Mouse (Mus musculus): ENCODE data around the gene Btbd2.

The Btbd2 gene

DNA sequence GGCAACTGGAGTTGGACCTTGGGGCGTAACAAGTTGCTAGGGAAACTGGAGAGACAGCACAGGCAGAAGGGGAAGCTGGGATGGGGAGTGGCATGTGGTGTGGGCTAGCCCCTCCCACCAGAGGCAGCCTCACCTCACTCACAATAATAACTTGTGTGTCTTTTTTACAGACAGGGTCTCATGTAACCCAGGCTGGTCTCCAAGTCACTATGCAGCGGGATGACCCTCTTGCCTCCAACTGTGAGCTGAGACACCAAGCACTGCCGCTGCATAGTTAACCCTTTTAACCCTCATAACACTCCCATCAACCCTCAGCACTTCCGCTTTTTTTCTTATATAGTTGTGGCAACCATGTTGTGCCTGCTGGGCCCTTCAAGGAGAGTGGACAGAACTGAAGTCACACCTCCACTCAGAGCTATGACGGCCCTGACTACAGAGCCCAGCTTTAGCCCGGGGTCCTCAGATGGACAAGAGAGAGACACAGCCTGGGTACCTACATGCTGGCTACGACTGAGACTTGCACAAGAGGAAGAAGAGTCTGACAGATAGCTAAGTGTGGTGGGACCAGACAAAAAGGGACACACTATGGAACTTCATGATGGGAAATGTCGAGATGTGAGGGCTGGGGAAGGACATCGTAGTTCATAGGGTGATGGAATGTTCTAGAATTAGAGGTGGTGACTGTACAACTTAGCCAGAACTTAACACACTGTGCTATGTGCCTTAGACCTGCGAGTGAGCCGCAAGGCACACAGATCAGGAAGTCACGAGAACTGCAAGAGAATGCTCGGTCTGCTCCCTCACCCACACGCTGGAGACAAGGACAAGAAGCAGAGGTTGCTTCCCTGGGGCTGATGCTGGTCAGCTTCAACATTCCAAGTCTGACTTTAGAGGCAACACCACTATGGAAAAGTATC is 35.6 kb upstream of the Btbd2 start:
- in situ Hi-C loops (cut with MboI, MseI), result no loop called here

DNA sequence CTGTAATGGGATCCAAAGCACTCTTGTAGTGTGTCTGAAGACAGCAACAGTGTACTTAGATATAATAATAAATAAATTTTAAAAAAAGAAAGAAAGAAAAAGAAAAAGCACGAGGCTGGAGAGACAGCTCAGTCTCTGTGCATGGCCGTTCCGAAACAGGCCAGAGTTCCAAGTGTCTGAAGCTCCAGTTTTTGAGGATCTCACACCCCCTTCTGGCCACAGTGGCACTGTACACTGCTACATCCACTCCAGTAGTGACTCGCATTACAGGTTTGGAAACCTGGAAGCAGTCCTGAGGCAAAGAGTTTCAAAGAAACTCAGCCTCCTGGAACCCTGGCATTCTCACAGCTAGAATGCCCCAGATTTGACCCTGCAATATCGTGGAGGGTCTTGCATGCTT is 31.0 kb upstream of the Btbd2 start:
- in situ Hi-C loops (cut with MboI, MseI), result loop anchor here (5.0 kb wide), 1 partner anchor 61 kb away; no protein-coding TSS in a partner anchor

DNA sequence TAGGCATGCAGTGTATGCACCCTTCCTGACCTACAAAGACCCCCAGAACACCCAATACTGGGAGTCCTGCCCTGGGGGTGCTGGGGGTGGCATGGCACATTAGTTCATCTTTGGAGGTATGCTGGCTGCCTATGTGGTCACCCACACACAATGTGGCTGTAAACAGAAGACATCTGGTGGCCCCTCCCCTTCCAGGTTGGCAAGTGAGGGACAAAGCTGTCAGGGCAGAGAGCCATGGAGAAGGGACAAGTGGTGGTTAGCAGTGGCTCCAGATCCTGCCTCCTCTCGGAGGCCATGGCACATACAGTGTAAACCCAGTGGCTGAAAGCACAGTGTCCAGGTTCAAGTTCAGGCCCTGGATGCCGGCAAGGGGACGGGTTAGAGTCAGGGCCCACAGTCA is 29.7 kb upstream of the Btbd2 start:
- in situ Hi-C loops (cut with MboI, MseI), result loop anchor here (5.0 kb wide), 1 partner anchor 59 kb away; no protein-coding TSS in a partner anchor

DNA sequence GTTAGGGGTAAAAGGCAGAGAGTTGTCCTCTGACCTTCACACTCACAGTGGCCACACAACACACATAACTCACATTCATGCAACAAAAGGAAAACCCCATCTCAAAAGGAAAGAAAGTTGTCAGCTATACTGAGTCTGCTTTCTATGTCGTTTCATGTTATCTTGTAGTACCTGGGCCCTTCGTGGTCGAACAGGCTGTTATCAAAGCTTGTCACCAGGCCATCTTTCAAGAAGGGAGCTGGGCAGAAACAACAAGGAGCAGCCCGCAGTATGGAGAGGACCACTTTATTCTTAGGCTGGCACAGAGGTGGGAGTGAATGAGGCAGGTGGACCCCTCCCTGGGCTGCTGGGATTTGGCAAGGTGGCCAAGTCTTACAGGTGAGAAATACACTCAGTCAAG is 28.1 kb upstream of the Btbd2 start:
- in situ Hi-C loops (cut with MboI, MseI), result loop anchor here (5.0 kb wide), 2 partner anchors 58 to 108 kb away; partner anchors contain the start of gene Klf16

DNA sequence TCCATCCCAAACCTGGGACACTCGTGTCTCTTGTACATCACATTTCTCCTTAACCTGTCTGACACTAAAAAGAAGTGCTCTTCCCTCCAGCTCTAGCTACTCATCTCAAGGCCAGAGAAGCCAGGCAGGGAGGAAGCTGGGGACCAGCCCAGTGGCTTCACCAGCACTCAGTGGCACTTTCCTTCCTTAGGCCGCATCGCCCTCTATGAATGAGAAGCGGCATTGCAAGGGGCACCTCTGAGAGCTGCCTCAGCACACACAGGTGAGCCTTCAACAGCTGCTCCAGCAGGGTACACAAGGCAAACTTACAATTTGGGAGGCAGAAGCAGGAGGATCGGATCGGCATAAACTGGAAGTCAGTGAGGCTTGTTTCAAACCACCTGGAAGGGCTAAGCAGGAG is 27.3 kb upstream of the Btbd2 start:
- in situ Hi-C loops (cut with MboI, MseI), result loop anchor here (5.0 kb wide), 1 partner anchor 107 kb away; the partner anchor contains the start of gene Klf16

DNA sequence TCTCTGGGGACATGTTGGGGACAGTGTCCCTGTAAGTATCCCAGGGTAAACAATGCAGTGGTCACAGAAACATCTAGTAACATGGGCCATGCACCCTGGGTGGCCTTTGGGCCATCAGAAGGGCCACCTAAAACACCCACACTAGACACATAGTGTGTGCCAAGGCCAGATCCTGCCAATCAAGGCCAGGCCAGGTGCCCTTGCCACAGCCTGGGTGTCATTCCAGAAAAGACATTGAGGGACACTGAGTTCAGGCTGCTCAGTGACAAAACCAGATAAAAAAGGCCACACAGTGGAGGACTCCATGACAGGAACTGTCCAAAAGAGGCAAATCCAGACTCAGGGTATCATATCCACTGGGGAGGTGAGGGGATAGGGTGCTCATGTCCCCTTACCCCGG is 26.8 kb upstream of the Btbd2 start:
- in situ Hi-C loops (cut with MboI, MseI), result loop anchor here (5.0 kb wide), 1 partner anchor 106 kb away; the partner anchor contains the start of gene Klf16

DNA sequence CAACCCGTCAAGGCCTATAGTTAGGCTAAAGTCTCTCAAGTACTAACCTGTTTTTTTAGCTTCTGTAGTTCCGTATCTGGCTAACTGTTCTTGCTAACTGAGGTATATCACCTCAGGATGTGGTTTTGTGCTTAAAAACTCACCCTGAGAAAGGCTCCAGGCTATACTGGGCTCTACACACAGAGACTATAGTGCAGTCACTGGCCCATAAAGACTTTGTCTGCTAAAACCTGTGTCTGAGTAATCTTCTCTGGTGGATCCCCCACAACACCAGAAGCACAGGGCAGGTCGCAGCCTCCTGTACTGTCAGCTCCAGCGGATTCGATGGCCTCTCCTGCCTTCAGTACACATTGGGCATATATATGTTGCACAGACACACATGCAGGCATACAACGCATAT is 25.1 kb upstream of the Btbd2 start:
- in situ Hi-C loops (cut with MboI, MseI), result loop anchor here (5.0 kb wide), 1 partner anchor 105 kb away; the partner anchor contains the start of gene Klf16

DNA sequence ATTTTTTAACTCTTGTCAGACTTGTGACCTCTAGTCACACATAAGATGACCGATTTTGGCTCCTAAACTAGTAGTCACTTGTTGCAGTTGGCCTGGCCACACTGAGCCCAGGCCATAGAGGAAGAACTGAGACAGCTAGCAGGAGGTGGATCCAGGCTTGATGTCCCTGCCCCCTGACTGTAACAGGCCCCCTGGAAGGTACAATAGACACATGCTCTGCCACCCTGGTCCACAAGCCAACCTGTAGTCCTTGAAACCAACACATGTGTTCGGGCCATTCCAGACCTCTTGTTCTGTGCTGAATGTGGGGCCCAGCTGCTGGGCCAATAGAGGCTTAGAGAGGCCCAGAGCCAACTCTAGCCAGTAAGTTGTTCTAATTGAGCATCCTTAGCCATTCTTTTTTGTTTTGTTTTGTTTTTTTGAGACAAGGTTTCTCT is 23.4 kb upstream of the Btbd2 start:
- in situ Hi-C loops (cut with MboI, MseI), result loop anchor here (5.0 kb wide), 1 partner anchor 103 kb away; the partner anchor contains the start of gene Klf16

DNA sequence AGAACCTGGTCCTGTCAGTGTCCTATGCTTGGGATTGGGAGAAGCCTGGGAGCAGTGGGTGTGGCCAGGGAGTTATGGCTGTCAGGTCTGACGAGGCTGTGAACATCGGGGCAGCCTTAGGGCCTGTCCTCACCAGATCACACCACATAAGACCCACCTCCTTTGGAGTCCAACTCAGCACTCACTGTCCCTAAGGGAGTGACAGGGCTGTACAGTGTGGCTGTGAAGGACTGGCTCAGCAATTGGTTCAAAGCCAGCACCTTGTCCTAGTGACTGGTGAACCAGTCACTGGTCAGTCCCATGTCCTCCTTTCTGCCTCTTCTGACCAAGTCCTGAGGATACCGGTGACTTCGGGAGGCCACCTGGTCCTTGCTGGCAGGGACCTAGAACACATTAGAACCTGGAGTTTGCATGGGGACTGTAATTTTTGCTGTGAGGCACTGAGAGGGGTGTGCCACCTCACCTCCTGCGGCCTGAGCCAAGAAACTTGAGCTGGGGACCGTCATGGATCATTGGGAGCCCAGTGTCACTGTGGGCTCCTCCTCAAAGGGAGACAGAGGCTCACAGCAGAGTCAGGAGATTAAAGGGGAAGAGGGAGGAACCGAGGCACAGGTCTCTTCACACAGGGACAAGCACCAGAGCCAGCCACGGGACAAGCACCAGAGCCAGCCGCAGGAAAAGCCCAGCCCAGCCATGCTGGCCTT is 22.8 kb upstream of the Btbd2 start:
- in situ Hi-C loops (cut with MboI, MseI), result loop anchor here (5.0 kb wide), 1 partner anchor 102 kb away; the partner anchor contains the start of gene Klf16

DNA sequence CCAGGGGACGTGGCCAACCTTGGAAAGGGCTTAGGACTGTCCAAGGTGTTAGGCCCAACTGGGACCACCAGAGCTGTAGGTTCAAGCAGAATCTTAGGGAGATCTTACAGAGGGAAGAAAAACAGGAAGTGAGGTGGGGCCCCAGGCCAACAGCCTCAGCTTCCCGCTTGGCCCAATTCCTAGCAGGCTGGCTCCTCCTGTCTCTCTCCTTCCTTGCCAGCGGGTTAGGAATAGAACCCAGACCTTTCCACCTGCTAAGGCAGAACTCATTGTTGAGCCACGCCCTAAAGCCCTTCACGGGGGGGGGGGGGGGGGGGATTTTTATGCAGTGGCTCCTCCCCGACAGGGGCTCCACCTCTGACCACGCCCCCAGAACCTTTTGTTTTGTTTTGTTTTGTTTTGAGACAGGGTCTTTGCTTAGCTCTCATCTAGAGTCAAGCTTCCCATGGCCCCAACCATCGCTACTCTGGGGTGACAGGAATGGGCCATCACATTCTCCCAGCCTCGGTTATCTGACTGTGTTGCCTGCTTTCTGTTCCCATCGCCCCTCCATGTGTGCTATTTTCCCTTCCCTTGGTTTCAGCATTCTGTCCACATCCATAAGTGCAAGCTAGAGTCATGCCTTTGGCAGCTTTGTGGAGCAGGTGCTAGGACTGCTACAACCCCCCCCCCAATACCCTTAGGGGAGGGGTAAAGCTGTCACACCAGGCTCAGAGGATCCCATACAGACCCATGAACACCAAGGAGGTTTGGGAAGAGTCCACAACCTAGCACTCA is 21.9 kb upstream of the Btbd2 start:
- in situ Hi-C loops (cut with MboI, MseI), result no loop called here

DNA sequence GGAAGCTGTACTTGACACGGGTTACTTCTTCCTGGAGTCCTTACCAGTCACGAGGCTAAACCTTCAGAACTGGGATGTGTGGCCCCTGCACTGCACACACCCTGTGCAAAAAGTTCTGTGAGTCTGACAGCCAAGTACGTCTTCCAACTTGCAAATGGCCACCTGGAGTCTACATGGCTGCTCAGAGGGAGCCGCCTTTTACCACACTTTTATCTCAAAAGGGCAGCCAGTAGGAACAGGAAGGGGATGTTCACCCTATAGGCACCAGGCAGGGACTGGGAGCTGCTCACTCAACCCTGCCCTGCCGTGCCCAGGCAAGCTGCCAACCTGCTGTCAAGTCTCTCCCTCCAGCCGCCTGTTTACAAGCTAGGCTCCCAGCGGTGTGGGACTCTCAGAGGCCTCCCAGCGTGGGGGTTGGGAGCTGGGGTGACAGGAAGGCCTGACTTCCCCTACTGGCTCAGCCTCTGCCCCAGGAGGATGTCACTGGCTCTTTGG is 21.1 kb upstream of the Btbd2 start, which contains the start of gene Mknk2:
TSS of gene Mknk2 (minus strand) at position 171 of the 495 bp plus-strand sequence.
- in situ Hi-C loops (cut with MboI, MseI), result no loop called here

DNA sequence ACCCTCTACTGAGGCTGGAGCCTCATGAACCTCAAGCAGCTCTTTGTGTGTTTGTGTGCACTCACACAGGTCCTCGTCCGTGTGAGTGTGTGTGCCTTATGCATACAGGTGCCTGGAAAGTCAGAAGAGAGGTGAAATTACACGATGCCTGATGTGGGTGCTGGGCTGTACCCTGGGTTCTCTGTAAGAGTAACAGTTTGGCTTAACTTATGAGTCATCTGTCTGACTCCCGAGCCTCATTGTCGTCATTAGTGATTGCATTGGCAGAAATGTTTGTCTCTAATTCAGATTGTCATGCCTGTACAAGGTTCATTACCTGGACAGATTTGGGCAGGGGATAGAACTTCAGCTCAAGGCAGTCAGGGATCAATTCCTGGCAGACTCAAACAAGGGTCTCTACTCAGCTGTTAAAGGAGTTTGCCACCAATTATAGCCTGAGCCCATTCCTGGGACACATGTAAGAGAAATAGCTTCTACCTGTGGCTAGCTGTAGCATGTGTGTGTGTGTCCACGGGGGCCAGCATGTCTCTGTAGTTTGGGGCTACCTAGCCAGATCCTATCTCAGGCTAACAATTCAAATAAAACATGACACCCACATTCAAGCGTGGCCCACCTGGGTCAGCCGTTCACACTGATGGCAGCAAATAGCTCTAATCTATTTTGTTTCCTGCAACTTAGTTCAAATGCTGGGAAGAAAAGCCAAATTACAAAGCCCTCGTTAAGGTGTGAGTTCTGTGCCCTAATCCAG is 20.4 kb upstream of the Btbd2 start:
- in situ Hi-C loops (cut with MboI, MseI), result no loop called here

DNA sequence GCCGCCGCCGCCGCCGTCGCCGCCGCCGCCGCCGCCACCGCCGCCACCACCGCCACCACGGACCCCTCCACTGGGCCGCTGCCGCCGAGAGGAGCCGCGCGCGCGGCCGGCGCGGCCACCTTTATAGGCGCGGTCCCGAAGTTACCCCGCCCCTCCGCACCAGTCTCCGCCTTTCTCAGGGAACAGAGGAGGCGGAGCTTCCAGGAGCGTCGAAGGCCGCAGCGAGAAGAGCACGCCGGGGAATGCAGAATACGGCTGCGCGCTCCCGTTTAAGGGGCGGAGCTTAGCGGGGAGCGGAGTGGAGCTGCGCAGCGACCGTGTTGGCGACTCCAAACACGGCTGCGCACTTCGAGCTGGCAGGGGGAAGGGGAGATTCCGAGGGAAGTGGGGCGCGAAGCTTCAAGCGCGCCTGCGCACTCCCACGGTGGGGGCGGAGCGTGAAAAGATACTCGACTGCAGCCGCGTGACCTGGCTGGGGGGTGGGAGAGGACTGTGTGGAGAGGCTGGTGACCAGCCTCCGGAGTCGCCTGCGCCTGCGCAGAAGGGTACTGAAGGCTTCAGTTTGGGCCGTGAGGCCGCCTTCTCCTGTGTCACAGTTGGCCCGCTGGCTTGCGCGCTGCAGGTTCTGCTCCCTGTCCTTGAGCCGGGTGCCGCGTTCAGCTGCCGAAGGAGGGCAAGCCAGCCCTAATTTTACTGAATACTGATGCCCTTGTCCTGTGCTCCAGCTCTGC is 19.5 kb upstream of the Btbd2 start:
- in situ Hi-C loops (cut with MboI, MseI), result no loop called here

DNA sequence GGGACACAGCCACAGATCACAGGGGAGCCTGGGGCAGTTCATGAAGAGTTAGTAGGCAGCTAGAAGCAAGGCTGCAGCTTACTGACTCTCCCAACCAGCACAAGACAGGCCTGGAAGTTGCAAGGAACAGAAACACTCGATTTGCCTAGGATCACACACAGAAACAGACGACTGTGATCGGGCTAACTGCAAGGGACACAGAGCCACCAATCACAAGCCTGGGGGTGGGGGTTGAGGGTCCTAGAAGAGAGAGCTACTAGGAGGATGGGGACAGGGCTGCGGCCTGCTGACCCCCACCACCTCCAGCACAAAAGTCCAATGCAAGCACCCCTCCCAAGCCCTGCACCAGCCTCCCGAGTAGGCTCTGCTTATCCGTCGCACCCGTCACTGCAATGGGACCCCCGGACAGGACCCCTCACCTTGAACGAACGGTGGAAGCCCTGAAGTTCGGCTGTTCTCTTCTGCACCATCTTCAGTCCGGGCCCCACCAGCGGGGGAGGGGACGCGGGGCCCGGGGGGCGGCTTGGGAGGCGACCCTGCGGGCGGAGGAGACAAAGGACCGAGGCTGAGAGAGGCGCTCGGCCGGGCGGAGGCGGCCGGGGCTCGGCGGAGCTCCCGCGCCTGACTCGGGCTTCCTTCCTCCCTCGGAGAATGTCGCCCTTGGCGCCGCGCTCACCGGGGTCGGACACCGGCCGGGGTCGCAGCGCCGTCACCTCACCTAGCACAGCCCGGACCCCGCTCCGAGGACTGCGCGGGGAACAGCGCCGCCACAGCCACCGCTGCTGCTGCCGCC is 18.7 kb upstream of the Btbd2 start:
- in situ Hi-C loops (cut with MboI, MseI), result no loop called here

DNA sequence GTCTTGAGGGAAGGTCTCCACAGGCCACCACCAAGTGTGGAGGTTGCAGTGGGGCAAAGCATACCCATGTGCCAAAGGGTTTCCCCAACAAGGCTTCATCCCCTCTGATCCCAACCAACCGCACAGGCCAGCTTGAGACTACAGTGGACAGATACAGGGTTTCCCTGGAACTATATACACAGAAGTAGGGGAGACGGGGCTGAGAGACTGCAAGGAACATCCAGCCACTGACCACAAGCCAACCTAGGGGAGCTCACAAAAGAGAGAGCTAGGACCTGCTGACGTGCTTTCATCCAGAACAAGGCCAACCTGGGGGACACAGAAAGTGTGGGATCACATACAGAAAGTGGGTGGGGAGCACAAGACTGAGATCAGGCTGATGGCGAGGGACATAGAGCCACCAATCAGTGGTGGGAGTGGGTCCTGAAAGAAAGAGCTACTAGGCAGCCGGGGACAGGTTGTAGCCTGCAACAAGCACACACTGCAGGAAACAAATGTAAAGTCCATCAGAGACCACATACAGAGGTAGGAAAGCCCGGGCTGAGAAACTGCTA is 18.1 kb upstream of the Btbd2 start:
- in situ Hi-C loops (cut with MboI, MseI), result no loop called here

DNA sequence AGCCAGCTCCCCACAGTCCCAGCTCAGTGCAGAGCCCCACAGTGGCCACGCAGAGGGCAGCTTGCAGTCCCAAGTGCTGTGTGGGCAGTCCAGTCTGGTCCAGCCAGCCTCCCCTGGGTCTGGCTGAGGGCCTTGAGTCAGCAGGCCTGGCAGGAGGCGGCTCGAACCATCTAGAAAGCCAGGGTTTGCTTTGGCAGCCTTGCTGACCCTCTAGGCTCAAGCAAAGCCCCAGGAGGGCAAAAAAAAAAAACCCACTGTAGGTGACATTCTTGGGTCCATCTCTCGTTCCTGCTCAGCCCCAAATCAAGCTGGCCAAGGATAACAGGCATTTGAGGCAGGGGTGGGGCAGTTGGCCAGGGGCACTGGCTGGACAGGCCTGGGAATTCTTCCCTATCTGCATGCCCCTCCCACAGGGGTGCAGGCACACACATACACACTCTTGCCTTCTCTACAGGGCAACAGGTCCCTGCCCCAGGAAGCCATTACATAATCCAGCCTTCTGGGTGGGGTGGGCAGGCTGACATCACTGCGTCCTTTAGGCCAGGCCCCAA is 17.4 kb upstream of the Btbd2 start:
- in situ Hi-C loops (cut with MboI, MseI), result no loop called here

DNA sequence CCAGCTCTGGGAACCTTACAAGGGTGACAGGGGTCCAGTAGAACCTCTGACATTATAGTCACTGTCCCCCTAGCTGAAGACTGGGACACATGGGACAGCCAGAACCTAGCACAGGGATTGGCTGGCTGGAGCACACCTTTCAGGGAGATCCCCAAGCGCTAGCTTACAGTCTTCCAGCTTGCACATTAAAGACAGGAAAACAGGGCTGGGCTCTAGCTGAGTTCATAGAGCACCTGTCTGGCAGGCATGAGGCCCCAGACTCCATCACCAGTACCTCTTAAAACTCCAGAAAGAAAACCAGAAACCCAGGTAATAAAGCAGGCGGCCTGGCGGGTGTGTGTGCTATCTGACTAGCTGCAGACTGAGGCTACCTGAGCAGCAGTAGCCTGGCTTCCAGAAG is 16.8 kb upstream of the Btbd2 start:
- in situ Hi-C loops (cut with MboI, MseI), result no loop called here

DNA sequence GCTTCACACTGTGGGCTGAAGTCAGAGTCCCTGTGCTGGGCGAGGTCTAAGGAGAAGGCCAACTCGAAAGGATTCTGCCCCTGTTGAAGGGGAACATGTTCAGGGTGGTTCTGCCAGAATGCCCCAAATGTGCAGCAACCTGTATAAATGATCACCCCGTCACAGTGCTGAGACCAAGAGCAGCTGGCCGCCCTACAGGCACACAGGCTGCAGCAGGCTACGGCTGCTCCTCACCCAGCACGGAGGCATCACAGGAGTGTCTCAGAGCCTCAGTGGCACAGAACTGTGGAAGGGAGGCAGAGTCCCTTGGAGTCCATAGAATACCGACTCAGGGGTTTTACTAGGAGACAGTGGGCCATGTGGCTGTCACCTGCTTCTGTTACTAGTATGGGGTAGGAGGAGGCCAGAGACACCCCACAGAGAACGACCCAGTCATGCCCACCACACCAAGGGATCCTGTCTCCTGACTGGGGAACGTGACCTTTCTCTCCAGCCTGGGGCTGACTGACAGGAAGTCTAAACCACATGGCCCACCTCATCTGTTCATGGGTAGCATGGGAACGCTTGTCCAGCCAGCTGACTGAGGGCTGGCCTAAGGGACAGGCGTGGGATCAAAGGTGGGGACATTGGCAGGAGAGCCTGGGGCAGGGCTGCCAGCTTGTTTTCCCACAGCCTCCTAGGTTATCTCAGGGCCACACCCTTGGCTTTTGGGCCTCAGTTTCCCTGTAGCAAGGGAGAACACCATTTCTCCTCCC is 15.2 kb upstream of the Btbd2 start:
- in situ Hi-C loops (cut with MboI, MseI), result no loop called here
